Mouse (Mus musculus) macrophage (primary cell): ENCODE results near the gene Map4k4. TPM values are rescaled to one million over a fixed set of nuclear protein-coding genes. Genes with fewer than 3 reads are reported as not detected.

Experiments used
- H3K27ac ChIP-seq: fragments of 350-480 bp; formaldehyde crosslinking; 2 replicates; pipeline ENCODE4 v1.9.0; 2021
- H3K36me3 ChIP-seq: fragments of 350-480 bp; formaldehyde crosslinking; 2 replicates; pipeline ENCODE4 v1.9.0; 2021; ENCODE audit errors: inconsistent target
- H3K4me3 ChIP-seq: fragments of 350-480 bp; formaldehyde crosslinking; 2 replicates; pipeline ENCODE4 v1.9.0; 2021; ENCODE audit errors: inconsistent target
- H3K79me2 ChIP-seq: fragments of 350-480 bp; formaldehyde crosslinking; 2 replicates; pipeline ENCODE4 v1.9.0; 2021; ENCODE audit errors: inconsistent target
- WGBS: methylation state at CpG from one replicate; pipeline ENCODE4 v1.1.7; 2026; ENCODE audit warnings: inconsistent platforms; ENCODE audit not compliant: missing documents; 5-methylcytosine and 5-hydroxymethylcytosine counted together
- polyA plus RNA-seq: library from polyadenylated mRNA; stranded (reverse); fragments of 250-400 nt; gene quantifications from 3 replicates; pipeline ENCODE4 v1.2.4, GENCODE M21; 2018; ENCODE audit warnings: inconsistent platforms

Gene Map4k4
- polyA plus RNA-seq, 1 experiment from 2014 or later, result 94.1 TPM

DNA sequence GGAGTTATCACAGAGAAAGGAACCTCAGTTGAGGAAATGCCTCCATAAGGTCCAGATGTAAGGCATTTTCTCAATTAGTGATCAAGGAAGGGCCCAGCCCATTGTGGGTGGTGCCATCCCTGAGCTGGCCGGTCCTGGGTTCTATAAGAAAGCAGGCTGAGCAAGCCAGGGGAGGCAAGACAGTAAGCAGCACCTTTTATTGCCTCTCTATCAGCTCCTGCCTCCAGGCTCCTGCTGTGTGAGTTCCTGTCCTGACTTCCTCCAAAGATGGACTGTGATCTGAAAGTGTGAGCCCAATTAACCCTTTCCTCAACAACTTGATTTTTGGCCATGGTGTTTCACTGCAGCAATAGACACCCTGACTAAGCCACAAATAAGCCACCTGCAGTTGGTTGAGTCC, 12.7 kb upstream of the Map4k4 start:
- no peaks in the 10 kb centered on the region for H3K79me2 ChIP-seq
- no peak overlapping the region for H3K4me3 ChIP-seq
- H3K27ac ChIP-seq, result no peak overlapping the region
- H3K36me3 ChIP-seq, result no peaks in the 10 kb centered on the region
- WGBS, result 77% methylated on average over 1 of the region's 1 CpGs

DNA sequence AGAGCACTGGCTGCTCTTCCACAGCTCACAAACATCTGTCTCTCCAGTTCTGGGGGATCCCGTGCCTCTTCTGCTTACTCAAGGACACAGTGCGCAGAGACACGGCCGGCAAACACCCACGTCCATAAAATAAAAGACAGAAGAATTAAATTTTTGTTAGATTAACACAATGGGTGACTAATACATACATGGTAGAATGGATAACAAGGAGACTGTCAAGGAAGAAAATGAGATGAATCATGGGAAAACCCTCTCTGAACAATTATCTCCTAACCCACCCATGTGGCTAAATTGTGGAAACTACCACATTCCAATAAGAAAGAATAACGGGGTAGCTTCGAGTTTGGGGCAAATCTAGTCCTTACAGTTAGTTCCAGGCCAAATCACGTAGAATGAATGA, 11.3 kb upstream of the Map4k4 start:
- no peak overlapping the region for H3K27ac ChIP-seq
- 98% methylated on average over 8 of the region's 8 CpGs for WGBS

DNA sequence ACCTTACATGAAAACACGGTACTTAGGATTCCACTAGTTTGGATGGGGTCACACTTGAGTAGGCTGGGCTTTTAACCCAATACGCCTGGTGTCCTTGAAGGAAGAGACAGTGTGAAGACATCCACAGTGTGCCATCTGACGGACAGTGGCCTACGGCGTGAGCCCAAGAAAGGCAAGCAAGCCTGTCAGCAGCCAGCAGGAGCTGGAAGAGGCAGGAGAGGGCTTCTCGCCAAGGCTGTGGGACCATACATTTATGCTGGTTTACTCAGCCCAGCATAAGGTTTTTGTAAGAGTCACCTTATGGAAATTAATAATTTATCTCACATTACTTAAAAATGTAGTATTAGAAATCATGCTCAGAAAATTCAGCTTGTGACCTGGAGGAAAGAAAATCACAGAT, 10.7 kb upstream of the Map4k4 start:
- Histone ChIP-seq H3K79me2 (no peaks in the 10 kb centered on the region), H3K4me3 (no peak overlapping the region), H3K27ac (no peak overlapping the region), H3K36me3 (no peaks in the 10 kb centered on the region)
- 97% methylated on average over 6 of the region's 6 CpGs for WGBS

More for the DNA sequence above, 11.3 kb upstream of the Map4k4 start:
- no peak overlapping the region for H3K4me3 ChIP-seq
- no peaks in the 10 kb centered on the region for H3K79me2 ChIP-seq
- H3K36me3 ChIP-seq, result no peaks in the 10 kb centered on the region

DNA sequence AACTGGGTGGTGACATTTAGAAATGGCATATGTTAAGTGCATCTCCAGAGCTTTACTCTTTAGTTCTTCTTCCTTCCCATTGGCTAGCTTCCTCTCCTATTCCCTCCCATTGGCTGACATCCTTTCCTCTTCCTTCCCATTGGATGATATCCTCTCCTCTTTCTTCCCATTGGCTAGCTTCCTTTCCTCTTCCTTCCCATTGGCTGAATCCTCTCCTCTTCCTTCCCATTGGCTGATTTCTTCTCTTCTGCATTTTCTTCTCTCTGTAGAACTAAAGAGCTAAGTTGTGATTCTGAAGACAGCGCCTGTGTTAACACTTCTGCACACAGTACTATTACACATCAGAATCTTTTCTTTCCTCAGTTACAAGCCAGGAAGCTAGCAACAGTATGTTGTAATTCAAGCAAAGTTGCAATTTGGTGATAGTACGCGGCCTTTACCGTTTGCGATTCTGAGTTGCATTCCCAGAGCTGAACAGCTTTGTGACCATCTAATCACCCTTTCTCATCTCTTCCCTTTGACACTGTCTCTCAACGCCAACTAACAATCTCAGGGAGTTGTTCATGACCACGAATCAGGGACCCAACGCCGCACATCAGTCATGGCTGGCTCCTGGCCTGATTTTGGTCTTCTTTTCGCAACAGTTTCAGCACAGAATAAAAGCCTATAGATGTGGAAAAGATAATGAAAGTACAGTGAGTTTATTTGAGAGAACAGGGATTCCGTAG, 7.4 kb upstream of the Map4k4 start:
- H3K36me3 ChIP-seq, result no peaks in the 10 kb centered on the region
- H3K79me2 ChIP-seq, result no peaks in the 10 kb centered on the region
- no peak overlapping the region for H3K27ac ChIP-seq
- no peak overlapping the region for H3K4me3 ChIP-seq
- WGBS, result 60% methylated on average over 11 of the region's 11 CpGs

DNA sequence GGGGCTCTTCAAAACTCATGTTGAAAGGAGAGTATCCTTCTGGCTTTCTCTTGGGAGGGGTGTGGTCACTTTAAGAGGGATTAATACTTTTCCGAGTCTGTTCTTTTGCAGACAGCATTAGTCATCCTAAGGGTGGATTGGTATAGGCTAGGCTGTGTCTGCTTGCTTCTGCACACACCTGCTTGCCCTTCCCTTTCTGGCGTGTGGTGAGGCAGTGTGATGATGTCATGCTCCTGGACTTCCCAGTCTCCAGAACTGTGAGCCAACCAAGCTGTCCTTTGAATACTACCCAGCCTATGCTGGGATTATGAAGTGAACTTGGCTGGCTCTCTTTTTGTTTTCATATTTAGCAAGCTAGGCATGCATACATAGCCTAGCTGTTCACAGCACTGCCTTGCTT, 5.6 kb upstream of the Map4k4 start:
- Histone ChIP-seq H3K36me3 (no peaks in the 10 kb centered on the region), H3K79me2 (no peaks in the 10 kb centered on the region), H3K4me3 (no peak overlapping the region), H3K27ac (no peak overlapping the region)
- 7% methylated on average over 2 of the region's 2 CpGs for WGBS

DNA sequence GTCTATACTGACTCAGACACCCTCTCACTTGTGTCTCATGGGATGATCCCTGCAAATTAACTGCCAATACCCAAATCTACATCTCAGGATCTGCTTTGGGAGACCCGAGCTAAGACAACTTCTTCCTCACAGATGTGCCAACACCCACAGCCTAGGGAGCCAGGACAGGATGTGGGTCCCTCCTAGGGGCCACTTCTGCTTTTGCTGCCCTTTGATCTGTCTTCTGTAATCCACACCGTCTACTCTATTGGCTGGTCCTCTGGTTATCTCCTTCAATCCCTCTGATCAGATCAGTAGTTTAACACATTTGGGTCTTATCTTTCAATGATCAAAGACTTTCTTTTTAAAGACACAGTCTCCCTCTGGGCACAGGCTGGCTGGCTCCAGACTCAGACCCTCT, 5.2 kb upstream of the Map4k4 start:
- no peak overlapping the region for H3K27ac ChIP-seq
- no peak overlapping the region for H3K4me3 ChIP-seq
- H3K79me2 ChIP-seq, result no peaks in the 10 kb centered on the region
- H3K36me3 ChIP-seq, result no peaks in the 10 kb centered on the region
- 0% methylated on average over 2 of the region's 2 CpGs for WGBS

DNA sequence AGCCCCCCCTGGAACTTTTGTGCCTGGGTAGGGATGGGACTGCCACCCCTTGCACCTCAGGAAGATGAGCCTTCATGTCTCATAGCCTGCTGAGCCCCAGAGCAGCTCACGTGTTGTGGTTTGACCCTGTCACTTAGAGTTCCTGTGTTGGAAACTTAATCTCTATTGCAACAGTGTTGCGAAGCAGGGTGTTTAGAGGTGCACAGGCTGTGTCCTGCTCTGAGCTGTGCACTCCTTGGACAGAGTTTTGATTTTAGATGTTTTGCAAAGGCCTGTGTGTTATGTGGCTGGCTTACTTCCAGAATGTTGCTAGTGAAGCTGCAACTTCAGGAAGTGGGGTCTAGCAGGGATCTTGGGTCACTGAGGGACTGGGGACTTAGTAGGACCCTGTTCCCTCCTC, 4.1 kb upstream of the Map4k4 start:
- H3K27ac ChIP-seq, result peak overlapping the region; percentile 18
- H3K36me3 ChIP-seq, result no peaks in the 10 kb centered on the region

DNA sequence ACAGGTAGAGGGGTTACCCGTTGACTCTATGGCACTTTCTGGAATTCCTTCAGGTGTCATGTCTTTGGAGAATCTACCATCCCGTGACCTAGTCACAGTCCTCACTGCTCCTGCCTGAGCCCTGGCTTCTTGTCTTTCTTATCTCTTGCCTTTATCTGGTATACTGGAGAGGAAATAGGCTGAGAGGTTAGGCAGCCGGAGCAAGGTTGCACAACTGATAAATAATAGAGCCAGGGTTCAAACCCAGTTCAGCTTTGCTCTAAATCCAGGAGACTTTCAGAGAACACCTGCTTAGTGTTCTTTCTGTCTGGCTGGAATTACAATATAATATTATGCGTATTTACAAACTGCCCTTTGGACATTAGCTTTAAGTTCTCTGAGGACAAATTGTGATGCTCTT, 2.0 kb upstream of the Map4k4 start:
- Histone ChIP-seq H3K27ac (no peak overlapping the region), H3K4me3 (no peak overlapping the region), H3K79me2 (peaks cover 24% of the 10 kb centered on the region), H3K36me3 (no peaks in the 10 kb centered on the region)
- WGBS, result 85% methylated on average over 4 of the region's 4 CpGs

More for the DNA sequence above, 4.1 kb upstream of the Map4k4 start:
- 23% methylated on average over 2 of the region's 2 CpGs for WGBS
- H3K79me2 ChIP-seq, result peaks cover 3% of the 10 kb centered on the region
- no peak overlapping the region for H3K4me3 ChIP-seq

DNA sequence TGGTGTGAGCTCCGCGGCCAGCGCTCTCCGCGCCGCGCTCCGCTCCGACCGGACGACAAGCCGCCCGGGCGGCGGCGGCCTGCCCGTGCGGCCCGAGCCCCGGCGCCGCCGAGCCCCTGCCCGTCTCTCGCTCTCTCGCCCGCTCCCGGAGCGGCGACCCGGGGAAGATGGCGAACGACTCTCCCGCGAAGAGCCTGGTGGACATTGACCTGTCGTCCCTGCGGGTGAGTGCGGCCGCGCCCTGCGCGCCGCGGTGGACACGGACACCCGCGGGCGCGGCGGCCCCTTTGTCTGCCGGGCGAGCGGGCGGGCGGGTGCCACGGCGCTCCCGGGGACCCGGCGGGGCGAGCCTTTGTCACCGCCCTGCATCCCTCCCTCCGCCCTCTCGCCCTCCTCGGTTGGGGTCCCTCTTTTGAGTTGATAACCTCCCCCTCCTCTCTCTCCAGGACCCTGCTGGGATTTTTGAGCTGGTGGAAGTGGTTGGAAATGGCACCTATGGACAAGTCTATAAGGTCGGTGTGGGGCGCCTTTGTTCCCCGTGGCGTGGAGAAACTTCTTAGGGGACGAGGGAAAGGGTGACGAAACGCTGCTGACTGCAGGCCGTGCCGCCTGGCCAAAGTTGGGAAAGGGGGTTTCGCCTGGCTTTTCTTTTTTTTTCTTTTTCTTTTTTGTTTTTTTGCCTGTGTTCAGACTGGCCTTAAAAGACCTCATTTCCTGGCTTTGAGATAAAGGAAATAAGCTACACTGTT, 524 bp downstream of the Map4k4 start:
- peak overlapping the region; percentile 68 for H3K27ac ChIP-seq
- H3K79me2 ChIP-seq, result peaks cover 50% of the 10 kb centered on the region
- 0% methylated on average over 56 of the region's 75 CpGs for WGBS
- no peaks in the 10 kb centered on the region for H3K36me3 ChIP-seq
- peak overlapping the region; percentile 68 for H3K4me3 ChIP-seq

DNA sequence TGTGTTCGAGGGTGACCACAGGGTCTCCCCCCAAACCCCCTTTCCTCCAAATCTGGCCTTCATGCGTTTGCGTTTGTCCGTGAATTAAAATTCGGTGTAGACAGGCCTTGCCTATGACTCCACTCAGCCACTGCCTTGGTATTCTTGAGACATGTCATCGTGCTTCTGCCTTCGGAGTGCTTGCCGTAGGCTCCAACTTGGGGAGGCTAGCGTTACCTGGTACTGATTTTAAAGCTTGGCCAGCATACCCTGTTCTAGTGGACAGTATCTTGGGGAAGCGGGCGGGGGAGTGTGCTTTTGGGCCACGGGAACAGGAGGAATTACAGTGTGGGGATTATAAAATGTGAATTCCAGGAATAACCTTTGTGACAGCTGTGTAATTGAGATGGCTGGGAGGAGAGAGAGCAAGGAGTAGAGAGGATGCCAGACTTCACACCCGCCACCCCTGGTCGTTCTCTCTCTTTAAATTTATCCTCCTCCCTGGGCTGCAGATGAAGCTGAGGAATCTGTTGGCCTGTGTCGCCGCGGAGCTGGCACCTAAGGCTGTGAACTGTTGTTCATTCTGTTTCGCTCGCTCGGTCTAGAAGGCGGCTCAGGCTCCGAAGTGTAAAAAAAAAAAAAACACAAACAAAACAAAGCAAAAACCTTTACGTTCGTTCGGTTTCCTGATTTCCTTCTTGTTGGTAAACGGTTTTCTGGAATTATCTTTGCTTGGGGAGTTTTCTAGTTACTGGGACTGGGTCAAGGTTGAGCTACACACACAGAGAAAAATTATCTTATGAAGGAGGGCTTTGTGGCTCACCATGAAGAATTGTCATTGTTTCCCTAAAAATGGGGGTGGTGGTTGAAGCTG, 1.4 kb downstream of the Map4k4 start:
- H3K36me3 ChIP-seq, result no peaks in the 10 kb centered on the region
- peak overlapping the region; percentile 68 for H3K27ac ChIP-seq
- 7% methylated on average over 26 of the region's 26 CpGs for WGBS
- peak overlapping the region; percentile 68 for H3K4me3 ChIP-seq
- H3K79me2 ChIP-seq, result peaks cover 58% of the 10 kb centered on the region

DNA sequence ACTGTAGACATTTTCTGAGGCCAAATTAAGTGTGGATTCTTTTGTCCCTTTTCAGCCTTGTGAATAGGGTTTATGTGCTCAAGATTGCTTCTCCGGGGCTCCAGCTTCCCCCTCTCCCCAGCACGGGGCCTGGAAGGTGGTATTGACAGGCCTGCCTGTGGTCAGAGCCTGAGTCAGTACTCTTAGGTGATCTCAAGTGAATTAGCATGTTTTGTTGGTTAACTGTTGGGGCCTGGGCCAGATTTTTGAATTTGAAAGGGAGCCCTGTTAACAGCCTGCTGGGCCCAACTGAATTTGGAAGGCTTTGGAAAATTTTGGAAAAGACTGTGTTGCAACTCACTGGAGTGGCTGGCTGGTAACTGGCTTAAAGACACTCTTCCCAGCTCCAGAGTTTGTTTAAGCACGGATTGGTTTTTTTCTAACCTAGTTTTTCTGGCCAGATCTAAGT, 2.0 kb downstream of the Map4k4 start:
- Histone ChIP-seq H3K4me3 (peak overlapping the region; percentile 68), H3K79me2 (peaks cover 65% of the 10 kb centered on the region), H3K27ac (peak overlapping the region; percentile 68), H3K36me3 (no peaks in the 10 kb centered on the region)
- WGBS, result 25% methylated on average over 3 of the region's 3 CpGs

DNA sequence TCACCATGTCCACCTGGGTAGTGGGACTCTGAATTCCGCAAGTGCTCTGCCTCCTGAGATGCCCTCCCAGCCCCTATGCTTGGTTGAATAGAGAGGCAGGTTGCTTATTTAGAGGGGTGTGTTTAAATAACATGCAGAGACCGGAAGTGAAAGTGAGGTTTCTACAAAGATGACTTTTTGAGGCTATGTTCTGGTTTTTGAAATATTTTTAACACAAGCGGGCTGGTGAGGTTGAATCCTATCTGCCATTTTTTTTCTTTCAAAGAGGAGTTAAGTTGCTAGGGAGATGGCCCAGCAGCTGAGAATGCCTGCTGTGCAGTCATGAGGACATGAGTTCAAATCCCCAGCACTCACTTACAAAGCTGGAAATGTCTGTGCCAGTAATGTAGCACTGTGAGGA, 4.0 kb downstream of the Map4k4 start:
- H3K79me2 ChIP-seq, result peaks cover 84% of the 10 kb centered on the region
- H3K4me3 ChIP-seq, result no peak overlapping the region
- H3K27ac ChIP-seq, result no peak overlapping the region
- 43% methylated on average over 3 of the region's 3 CpGs for WGBS
- no peaks in the 10 kb centered on the region for H3K36me3 ChIP-seq

DNA sequence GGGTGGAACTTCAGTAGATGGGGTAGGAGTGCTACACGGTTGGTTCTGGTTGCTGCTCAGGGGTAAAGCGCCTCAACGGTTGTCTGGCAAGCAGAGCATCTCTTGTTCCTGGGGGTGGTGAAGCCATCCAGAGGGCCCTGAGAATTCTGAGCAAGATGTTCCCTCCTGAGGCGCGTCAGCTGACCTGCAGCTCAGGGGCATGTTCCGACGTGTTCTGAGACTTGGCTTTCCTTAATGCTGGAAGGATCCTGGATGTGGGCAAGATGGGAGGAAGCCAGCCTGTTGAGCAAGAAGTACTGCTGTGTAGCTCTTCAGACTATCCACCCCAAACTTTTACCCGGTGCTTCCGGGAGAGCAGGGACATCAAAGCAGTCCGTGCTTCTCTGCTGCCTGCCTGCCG, 6.2 kb downstream of the Map4k4 start:
- Histone ChIP-seq H3K27ac (no peak overlapping the region), H3K79me2 (peaks cover 100% of the 10 kb centered on the region), H3K36me3 (no peaks in the 10 kb centered on the region), H3K4me3 (no peak overlapping the region)
- 89% methylated on average over 11 of the region's 11 CpGs for WGBS

DNA sequence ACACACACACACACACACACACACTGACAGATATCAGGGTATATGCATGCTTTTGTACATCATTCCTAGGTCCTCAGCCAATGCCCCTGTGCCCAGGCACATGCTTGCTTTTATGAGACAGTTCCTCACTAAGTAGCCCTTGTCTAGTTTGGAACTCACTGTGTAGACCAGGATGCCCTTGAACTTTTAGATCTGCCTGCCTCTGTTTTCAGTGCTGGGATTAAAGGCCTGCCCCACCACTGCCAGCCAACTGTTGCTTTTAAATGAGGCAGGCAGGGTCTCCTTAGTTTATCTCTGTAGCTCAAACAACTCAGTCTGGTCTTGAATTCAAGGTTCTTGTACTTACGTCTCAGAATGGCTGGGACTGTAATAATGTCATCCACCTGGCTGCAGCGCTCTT, 8.3 kb downstream of the Map4k4 start:
- Histone ChIP-seq H3K36me3 (no peaks in the 10 kb centered on the region), H3K4me3 (no peak overlapping the region), H3K27ac (no peak overlapping the region), H3K79me2 (peaks cover 100% of the 10 kb centered on the region)
- WGBS, result 97% methylated on average over 2 of the region's 2 CpGs

DNA sequence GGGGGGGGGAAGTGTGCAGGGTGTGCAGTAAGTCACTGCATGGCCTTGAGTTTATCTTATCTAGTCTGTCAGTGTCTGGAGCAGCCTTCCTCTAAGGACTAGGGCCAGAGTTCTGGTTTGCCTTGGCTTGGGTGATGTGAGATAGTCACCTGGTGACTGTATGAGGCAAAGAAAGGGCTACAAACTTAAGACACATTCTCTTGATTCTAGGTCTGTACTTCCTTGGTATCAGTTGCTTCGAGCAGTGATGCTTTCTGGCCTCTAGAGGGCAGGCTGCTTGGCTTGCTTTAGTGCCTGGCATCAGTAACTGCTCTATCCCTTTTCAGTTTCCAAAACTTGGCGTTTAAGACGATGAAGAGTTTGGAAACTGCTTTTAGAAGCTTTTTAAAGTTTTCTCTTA, 10.7 kb downstream of the Map4k4 start:
- peaks cover 100% of the 10 kb centered on the region for H3K79me2 ChIP-seq
- H3K27ac ChIP-seq, result no peak overlapping the region
- no peak overlapping the region for H3K4me3 ChIP-seq
- 25% methylated on average over 3 of the region's 3 CpGs for WGBS
- no peaks in the 10 kb centered on the region for H3K36me3 ChIP-seq
